Mouse (Mus musculus): Measurements from ENCODE around the gene Gpr158.

Gpr158 gene

GRCm38 (mm10) chr2:21632136-21632535 is 264.8 kb downstream of the Gpr158 start:
- DNase-seq (ENCODE audit: low spot score in 2 of 2): no peak

- DNase-seq (ENCODE audit: low spot score in 2 of 2): no peak
Measured at GRCm38 (mm10) chr2:21665721-21666120, 298.4 kb downstream of the Gpr158 start.

- DNase-seq (ENCODE audit: low spot score in 2 of 2): no peak
Measured at GRCm38 (mm10) chr2:21676084-21676838, 308.9 kb downstream of the Gpr158 start.

- DNase-seq (ENCODE audit: low spot score in 2 of 2): no peak
Measured at GRCm38 (mm10) chr2:21676839-21677123, 309.4 kb downstream of the Gpr158 start.

- no peak for DNase-seq (ENCODE audit: low spot score in 2 of 2)
Measured at GRCm38 (mm10) chr2:21680735-21681270, 313.5 kb downstream of the Gpr158 start.

GRCm38 (mm10) chr2:21684736-21685135 is 317.4 kb downstream of the Gpr158 start:
- no peak for DNase-seq (ENCODE audit: low spot score in 2 of 2)

GRCm38 (mm10) chr2:21693128-21693527 is 325.8 kb downstream of the Gpr158 start:
- no peak for DNase-seq (ENCODE audit: low spot score in 2 of 2)

GRCm38 (mm10) chr2:21693807-21694594 is 326.7 kb downstream of the Gpr158 start:
- DNase-seq (ENCODE audit: low spot score in 2 of 2): no peak

GRCm38 (mm10) chr2:21728075-21728474 is 360.7 kb downstream of the Gpr158 start:
- no peak for DNase-seq (ENCODE audit: low spot score in 2 of 2)

GRCm38 (mm10) chr2:21783721-21784120 is 416.4 kb downstream of the Gpr158 start:
- no peak for DNase-seq (ENCODE audit: low spot score in 2 of 2)

GRCm38 (mm10) chr2:21793156-21793555 is 425.8 kb downstream of the Gpr158 start:
- DNase-seq (ENCODE audit: low spot score in 2 of 2): no peak

- DNase-seq (ENCODE audit: low spot score in 2 of 2): no peak
Measured at GRCm38 (mm10) chr2:21799616-21800015, 432.3 kb downstream of the Gpr158 start.

GRCm38 (mm10) chr2:21800045-21800444 is 432.7 kb downstream of the Gpr158 start:
- DNase-seq (ENCODE audit: low spot score in 2 of 2): no peak

GRCm38 (mm10) chr2:21808510-21808909 is 441.2 kb downstream of the Gpr158 start:
- no peak for DNase-seq (ENCODE audit: low spot score in 2 of 2)

GRCm38 (mm10) chr2:21810431-21810830 is 443.1 kb downstream of the Gpr158 start:
- DNase-seq (ENCODE audit: low spot score in 2 of 2): no peak

- DNase-seq (ENCODE audit: low spot score in 2 of 2): no peak
Measured at GRCm38 (mm10) chr2:21864061-21864460, 496.7 kb downstream of the Gpr158 start.

All from cerebellum, postnatal 4 days (tissue).